Mouse (Mus musculus): ENCODE measurements around the gene Kcnk3. TPM values are rescaled to one million over a fixed set of nuclear protein-coding genes. Genes with fewer than 3 reads are reported as not detected.

Gene Kcnk3
- polyA plus RNA-seq, 1 experiment from 2014 or later: 0.27 TPM

DNA sequence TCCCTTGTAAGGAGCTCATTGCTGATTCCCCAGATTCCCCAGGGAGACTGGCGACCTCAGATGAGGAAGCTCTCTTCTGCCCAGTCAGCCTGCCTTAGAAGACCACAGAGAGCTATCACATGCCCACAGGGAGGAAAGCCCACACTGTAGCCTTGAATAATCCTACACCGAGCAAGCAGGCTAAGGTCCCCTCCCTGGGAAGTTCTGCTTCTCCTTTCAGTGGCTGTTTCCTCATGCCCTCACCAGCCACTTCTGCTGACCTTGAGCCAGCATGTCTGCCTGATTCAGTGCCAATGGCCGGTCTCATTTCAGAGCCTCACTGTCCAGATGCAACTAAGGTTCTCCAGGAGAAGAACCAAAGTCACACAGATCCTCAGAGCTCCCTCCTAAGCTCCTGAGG is 62.8 kb downstream of the Kcnk3 start:
- no peak overlapping the region for H3K9ac ChIP-seq (ENCODE audit: low read length)
- WGBS: 83% methylated on average over 3 of the region's 3 CpGs
- no peaks in the 10 kb centered on the region for H3K9me3 ChIP-seq (ENCODE audit: control insufficient read depth, low read length)
- no peak for DNase-seq (ENCODE audit: low spot score, missing footprints)
- 0 out of 2 replicates have a peak, but pooled peaks cover 2% of the 10 kb centered on the region for H3K36me3 ChIP-seq (ENCODE audit: control insufficient read depth, insufficient read depth, low read length)
- H3K27ac ChIP-seq (ENCODE audit: low read depth, low read length): no peak overlapping the region
- H3K4me3 ChIP-seq (ENCODE audit: low read depth, low read length): no peak overlapping the region
- ATAC-seq (ENCODE audit: low FRiP score): no peak
- H3K27me3 ChIP-seq (ENCODE audit: control insufficient read depth, insufficient read depth, low read length): no peaks in the 10 kb centered on the region
- H3K4me2 ChIP-seq: no peak overlapping the region
- peaks cover 9% of the 10 kb centered on the region for H3K4me1 ChIP-seq (ENCODE audit: control insufficient read depth, insufficient read depth, low read length)

DNA sequence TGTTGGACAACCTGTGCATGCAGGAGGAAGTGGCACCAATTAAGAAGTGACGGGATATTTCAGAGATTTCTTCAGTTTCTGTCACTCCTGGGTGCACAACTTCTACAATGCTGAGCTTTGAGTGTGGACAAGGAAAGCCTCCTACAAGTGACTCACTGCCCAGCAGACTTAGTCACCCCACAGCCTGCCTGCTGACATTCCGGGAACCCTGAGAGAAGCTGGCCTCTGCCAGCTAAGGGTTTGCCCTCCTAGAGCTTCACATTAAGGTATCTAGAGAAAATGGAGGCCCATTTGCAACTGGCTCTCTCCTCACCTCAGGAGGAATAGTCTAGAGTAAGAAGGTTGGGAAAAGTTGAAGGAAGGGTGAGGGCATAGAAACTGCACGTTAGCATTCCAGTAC is 63.6 kb downstream of the Kcnk3 start:
- WGBS: 92% methylated on average over 3 of the region's 3 CpGs
- no peak for ATAC-seq (ENCODE audit: low FRiP score)
- Histone ChIP-seq H3K36me3 (ENCODE audit: control insufficient read depth, insufficient read depth, low read length) (0 out of 2 replicates have a peak, but pooled peaks cover 2% of the 10 kb centered on the region), H3K4me2 (no peak overlapping the region), H3K27ac (ENCODE audit: low read depth, low read length) (no peak overlapping the region), H3K9me3 (ENCODE audit: control insufficient read depth, low read length) (no peaks in the 10 kb centered on the region), H3K9ac (ENCODE audit: low read length) (no peak overlapping the region), H3K4me1 (ENCODE audit: control insufficient read depth, insufficient read depth, low read length) (peaks cover 9% of the 10 kb centered on the region), H3K27me3 (ENCODE audit: control insufficient read depth, insufficient read depth, low read length) (no peaks in the 10 kb centered on the region), H3K4me3 (ENCODE audit: low read depth, low read length) (no peak overlapping the region)
- no peak for DNase-seq (ENCODE audit: low spot score, missing footprints)

DNA sequence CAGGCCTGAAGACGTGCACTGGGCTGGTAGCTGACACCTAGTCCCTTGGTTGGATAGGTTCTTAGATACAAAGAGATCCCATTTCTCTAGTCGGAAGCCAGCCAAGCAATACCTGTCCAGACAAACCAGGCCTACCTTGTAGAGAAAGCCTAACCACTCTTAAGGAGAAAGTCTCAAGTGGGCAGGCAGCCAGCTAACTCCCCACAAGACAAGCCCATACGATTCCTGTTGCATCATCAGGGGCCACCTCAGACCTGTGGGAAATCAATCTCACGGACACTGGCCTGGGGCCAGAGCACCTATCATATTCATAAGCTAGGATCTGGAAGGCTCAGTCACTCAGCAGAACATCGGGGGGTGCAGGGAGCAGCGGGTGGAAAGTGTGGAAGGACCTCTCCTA is 65.3 kb downstream of the Kcnk3 start:
- Histone ChIP-seq H3K27me3 (ENCODE audit: control insufficient read depth, insufficient read depth, low read length) (no peaks in the 10 kb centered on the region), H3K4me2 (no peak overlapping the region), H3K9me3 (ENCODE audit: control insufficient read depth, low read length) (no peaks in the 10 kb centered on the region), H3K4me1 (ENCODE audit: control insufficient read depth, insufficient read depth, low read length) (peaks cover 8% of the 10 kb centered on the region), H3K27ac (ENCODE audit: low read depth, low read length) (no peak overlapping the region), H3K36me3 (ENCODE audit: control insufficient read depth, insufficient read depth, low read length) (peaks cover 4% of the 10 kb centered on the region; the same call in 1 of the 2 replicates), H3K9ac (ENCODE audit: low read length) (no peak overlapping the region), H3K4me3 (ENCODE audit: low read depth, low read length) (no peak overlapping the region)
- ATAC-seq (ENCODE audit: low FRiP score): no peak
- 91% methylated on average over 6 of the region's 6 CpGs for WGBS
- DNase-seq (ENCODE audit: low spot score, missing footprints): no peak

DNA sequence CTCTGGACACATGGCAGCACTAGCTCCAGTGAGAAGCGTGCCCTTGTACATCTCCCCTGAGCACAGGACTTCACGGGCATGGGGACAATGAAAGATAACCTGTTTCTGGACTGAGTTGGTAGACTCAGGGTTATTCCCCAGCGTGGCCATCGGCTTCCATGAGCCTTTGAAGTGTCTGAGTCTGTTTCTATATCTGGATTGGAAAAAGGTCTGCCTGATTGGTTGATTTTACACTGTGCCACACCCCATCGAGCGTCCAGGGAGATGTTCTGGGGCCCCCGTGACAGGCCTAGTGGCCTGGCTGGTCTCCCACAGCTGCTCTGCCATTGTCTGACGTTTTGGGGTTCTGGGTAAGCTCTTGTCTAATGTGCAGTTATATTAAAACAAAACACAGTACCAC is 67.1 kb downstream of the Kcnk3 start:
- H3K27ac ChIP-seq (ENCODE audit: low read depth, low read length): no peak overlapping the region
- no peak overlapping the region for H3K4me3 ChIP-seq (ENCODE audit: low read depth, low read length)
- ATAC-seq (ENCODE audit: low FRiP score): no peak
- no peaks in the 10 kb centered on the region for H3K4me1 ChIP-seq (ENCODE audit: control insufficient read depth, insufficient read depth, low read length)
- no peaks in the 10 kb centered on the region for H3K27me3 ChIP-seq (ENCODE audit: control insufficient read depth, insufficient read depth, low read length)
- DNase-seq (ENCODE audit: low spot score, missing footprints): no peak
- WGBS: 89% methylated on average over 8 of the region's 8 CpGs
- H3K4me2 ChIP-seq: no peak overlapping the region
- H3K9ac ChIP-seq (ENCODE audit: low read length): no peak overlapping the region
- peaks cover 4% of the 10 kb centered on the region; the same call in 1 of the 2 replicates for H3K36me3 ChIP-seq (ENCODE audit: control insufficient read depth, insufficient read depth, low read length)
- H3K9me3 ChIP-seq (ENCODE audit: control insufficient read depth, low read length): no peaks in the 10 kb centered on the region

DNA sequence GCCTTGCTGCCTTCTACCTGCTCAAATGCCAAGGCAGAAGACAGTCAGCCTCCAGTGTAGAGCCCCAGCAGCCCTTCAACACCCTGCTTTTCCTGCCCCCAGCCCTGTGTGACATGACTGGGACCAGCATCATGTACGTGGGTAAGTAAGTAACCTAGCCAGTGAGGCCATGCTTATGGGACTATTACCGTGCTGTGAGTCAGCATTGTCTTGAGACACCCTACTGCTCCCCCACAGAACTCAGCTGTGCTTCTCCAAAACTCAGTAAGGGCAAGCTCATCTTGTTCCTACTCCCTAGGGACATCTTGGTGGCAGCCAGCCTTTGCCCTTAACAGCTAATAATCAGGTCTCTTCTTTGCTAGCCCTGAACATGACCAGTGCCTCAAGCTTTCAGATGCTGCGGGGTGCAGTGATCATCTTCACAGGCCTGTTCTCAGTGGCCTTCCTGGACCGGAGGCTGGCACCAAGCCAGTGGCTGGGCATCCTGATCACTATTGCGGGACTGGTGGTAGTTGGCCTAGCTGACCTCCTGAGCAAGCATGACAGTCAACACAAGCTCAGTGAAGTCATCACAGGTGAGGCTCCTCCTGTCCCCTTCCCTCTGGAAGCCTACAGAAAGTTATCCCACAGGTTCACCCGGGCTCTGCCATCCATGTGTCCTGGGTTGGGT is 67.7 kb downstream of the Kcnk3 start:
- no peak overlapping the region for H3K4me3 ChIP-seq (ENCODE audit: low read depth, low read length)
- H3K4me2 ChIP-seq: no peak overlapping the region
- no peaks in the 10 kb centered on the region for H3K4me1 ChIP-seq (ENCODE audit: control insufficient read depth, insufficient read depth, low read length)
- H3K27me3 ChIP-seq (ENCODE audit: control insufficient read depth, insufficient read depth, low read length): no peaks in the 10 kb centered on the region
- peaks cover 4% of the 10 kb centered on the region; the same call in 1 of the 2 replicates for H3K36me3 ChIP-seq (ENCODE audit: control insufficient read depth, insufficient read depth, low read length)
- H3K9ac ChIP-seq (ENCODE audit: low read length): no peak overlapping the region
- WGBS: 85% methylated on average over 6 of the region's 6 CpGs
- no peak overlapping the region for H3K27ac ChIP-seq (ENCODE audit: low read depth, low read length)
- ATAC-seq (ENCODE audit: low FRiP score) (no peak), DNase-seq (ENCODE audit: low spot score, missing footprints) (no peak)
- no peaks in the 10 kb centered on the region for H3K9me3 ChIP-seq (ENCODE audit: control insufficient read depth, low read length)

DNA sequence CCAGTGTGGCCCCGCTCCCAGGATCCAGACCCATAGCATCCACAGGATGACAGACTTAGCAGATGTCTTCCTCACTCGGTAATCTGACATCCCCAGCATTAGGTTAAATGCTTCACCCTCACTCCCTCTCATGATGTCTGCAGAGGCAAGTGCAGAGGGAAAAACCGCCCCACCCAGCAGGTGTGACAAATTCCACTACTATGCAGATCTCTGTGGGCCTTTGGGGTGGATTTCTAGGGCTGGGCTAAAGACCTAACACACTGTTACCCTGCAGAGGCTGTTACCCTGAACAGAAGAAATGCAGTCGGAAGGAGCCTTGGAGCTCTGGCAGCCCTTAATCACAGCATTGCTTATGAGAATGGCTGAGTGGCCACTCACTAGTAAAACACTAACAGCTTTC is 71.1 kb downstream of the Kcnk3 start:
- Histone ChIP-seq H3K27ac (ENCODE audit: low read depth, low read length) (no peak overlapping the region), H3K9ac (ENCODE audit: low read length) (no peak overlapping the region), H3K4me1 (ENCODE audit: control insufficient read depth, insufficient read depth, low read length) (no peaks in the 10 kb centered on the region), H3K36me3 (ENCODE audit: control insufficient read depth, insufficient read depth, low read length) (peaks cover 4% of the 10 kb centered on the region; the same call in 1 of the 2 replicates), H3K9me3 (ENCODE audit: control insufficient read depth, low read length) (no peaks in the 10 kb centered on the region), H3K4me2 (no peak overlapping the region), H3K4me3 (ENCODE audit: low read depth, low read length) (no peak overlapping the region), H3K27me3 (ENCODE audit: control insufficient read depth, insufficient read depth, low read length) (no peaks in the 10 kb centered on the region)
- ATAC-seq (ENCODE audit: low FRiP score) (no peak), DNase-seq (ENCODE audit: low spot score, missing footprints) (no peak)
- WGBS: 87% methylated on average over 4 of the region's 4 CpGs

DNA sequence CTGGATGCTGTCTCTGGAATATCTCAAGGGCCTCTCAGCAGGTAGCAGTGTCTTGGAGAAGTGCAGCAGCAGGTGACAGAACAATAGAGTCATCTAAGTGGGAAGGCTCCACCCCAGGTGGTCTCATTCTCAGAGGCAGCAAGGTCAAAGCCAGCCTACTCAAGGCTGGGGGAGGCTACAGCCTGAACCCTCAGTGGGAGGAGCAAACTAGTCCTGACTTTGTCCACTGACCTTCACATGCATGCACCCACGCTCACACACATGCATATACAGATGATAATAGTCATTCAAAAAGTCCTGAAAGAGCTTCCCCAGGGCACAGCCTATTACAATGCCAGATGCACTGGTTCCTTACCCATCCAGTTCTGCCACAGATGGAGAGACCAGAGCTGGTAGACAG is 72.3 kb downstream of the Kcnk3 start:
- ATAC-seq (ENCODE audit: low FRiP score) (no peak), DNase-seq (ENCODE audit: low spot score, missing footprints) (no peak)
- Histone ChIP-seq H3K27me3 (ENCODE audit: control insufficient read depth, insufficient read depth, low read length) (no peaks in the 10 kb centered on the region), H3K4me3 (ENCODE audit: low read depth, low read length) (no peak overlapping the region), H3K9me3 (ENCODE audit: control insufficient read depth, low read length) (no peaks in the 10 kb centered on the region), H3K4me2 (no peak overlapping the region), H3K9ac (ENCODE audit: low read length) (no peak overlapping the region), H3K4me1 (ENCODE audit: control insufficient read depth, insufficient read depth, low read length) (no peaks in the 10 kb centered on the region), H3K27ac (ENCODE audit: low read depth, low read length) (no peak overlapping the region), H3K36me3 (ENCODE audit: control insufficient read depth, insufficient read depth, low read length) (peaks cover 4% of the 10 kb centered on the region; the same call in 1 of the 2 replicates)
- WGBS: 86% methylated on average over 1 of the region's 1 CpGs

DNA sequence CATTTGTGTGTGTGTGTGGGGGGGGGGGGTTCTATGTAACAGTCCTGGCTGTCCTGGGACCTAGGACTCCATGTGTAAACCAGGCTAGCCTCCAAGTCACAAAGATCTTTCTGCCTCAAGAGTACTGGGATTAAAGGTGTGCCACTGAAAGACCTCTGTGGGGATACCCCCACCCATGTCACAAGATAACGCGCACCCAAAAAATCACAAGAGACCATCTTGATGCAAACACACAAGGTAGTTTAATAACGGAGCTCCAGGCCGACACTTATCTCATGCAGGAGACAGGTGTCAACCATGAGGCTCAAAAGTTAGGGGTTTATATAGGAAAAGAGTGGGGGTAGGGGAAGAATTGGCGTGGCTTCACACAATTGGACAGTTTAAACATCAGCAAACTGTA is 72.8 kb downstream of the Kcnk3 start:
- H3K4me1 ChIP-seq (ENCODE audit: control insufficient read depth, insufficient read depth, low read length): no peaks in the 10 kb centered on the region
- H3K4me2 ChIP-seq: no peak overlapping the region
- ATAC-seq (ENCODE audit: low FRiP score): no peak
- DNase-seq (ENCODE audit: low spot score, missing footprints): no peak
- no peak overlapping the region for H3K27ac ChIP-seq (ENCODE audit: low read depth, low read length)
- H3K36me3 ChIP-seq (ENCODE audit: control insufficient read depth, insufficient read depth, low read length): peaks cover 2% of the 10 kb centered on the region; the same call in 1 of the 2 replicates
- no peak overlapping the region for H3K9ac ChIP-seq (ENCODE audit: low read length)
- WGBS: 98% methylated on average over 5 of the region's 5 CpGs
- H3K4me3 ChIP-seq (ENCODE audit: low read depth, low read length): no peak overlapping the region
- H3K27me3 ChIP-seq (ENCODE audit: control insufficient read depth, insufficient read depth, low read length): no peaks in the 10 kb centered on the region
- no peaks in the 10 kb centered on the region for H3K9me3 ChIP-seq (ENCODE audit: control insufficient read depth, low read length)

DNA sequence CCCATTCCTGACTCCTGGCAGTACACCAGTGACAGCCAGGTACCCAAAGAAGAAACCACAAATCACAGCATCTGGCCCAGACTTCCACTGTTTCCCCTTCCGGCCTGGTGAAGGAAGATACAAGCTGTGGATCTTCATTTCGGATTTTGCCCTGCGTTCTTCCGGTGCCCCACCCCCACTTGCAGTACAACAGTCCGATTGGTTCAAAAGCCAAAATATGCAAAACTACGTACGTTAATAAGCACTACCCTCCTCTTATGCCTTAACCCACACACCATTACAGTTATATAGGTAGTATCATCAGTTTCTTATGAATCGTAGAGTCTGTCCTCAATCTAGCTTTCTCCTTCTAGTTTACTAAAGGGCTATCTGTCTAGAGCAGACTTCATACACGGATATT is 77.4 kb downstream of the Kcnk3 start:
- Histone ChIP-seq H3K36me3 (ENCODE audit: control insufficient read depth, insufficient read depth, low read length) (peaks cover 2% of the 10 kb centered on the region; the same call in 1 of the 2 replicates), H3K4me1 (ENCODE audit: control insufficient read depth, insufficient read depth, low read length) (peaks cover 12% of the 10 kb centered on the region), H3K27ac (ENCODE audit: low read depth, low read length) (no peak overlapping the region), H3K9me3 (ENCODE audit: control insufficient read depth, low read length) (no peaks in the 10 kb centered on the region), H3K9ac (ENCODE audit: low read length) (no peak overlapping the region), H3K4me3 (ENCODE audit: low read depth, low read length) (no peak overlapping the region), H3K27me3 (ENCODE audit: control insufficient read depth, insufficient read depth, low read length) (no peaks in the 10 kb centered on the region), H3K4me2 (no peak overlapping the region)
- ATAC-seq (ENCODE audit: low FRiP score): no peak
- 88% methylated on average over 9 of the region's 9 CpGs for WGBS
- DNase-seq (ENCODE audit: low spot score, missing footprints): no peak
